14 mouse cellular contexts compared by ENCODE assay signal in the genomic region with DNA sequence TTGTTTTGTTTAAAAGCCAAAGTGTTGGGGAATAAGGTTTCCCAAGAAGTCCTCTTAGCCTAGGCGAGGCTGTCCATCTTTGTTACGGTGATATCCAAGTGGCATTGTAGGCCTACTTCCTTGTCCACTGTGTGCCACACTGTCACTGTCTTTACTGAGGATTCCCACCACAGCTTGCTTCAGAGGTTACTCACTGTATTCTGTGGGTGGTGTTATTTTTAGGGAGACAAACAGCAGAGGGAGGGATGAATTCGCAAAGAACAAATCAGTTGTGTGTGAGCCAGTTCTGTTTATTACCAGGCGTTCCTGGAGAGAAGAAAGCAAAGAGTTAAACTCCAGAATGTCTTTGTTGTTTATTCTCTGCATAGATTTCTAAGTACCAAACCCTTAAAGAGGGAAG.
"Had no signal": no experiment of that assay in that cellular context is flagged by ENCODE, and none has a peak within 500 bp of the region (broad histone marks: within the 10 kb centered on the region; RNA-seq: fewer than 3 reads in every experiment).

No protein-coding gene starts in this region.

- H3K36me3 ChIP-seq: kidney, embryonic 15.5 days; limb, embryonic 13.5 days; midbrain, embryonic 15.5 days; neural tube, embryonic 12.5 days had no signal

- H3K4me3 ChIP-seq: kidney, embryonic 15.5 days; limb, embryonic 13.5 days; midbrain, embryonic 15.5 days; neural tube, embryonic 12.5 days had no signal

- H3K27ac ChIP-seq: kidney, embryonic 15.5 days; limb, embryonic 13.5 days; liver, embryonic 14.5 days; midbrain, embryonic 15.5 days; neural tube, embryonic 12.5 days had no signal

- H3K9me3 ChIP-seq: kidney, embryonic 15.5 days; limb, embryonic 13.5 days; midbrain, embryonic 15.5 days; neural tube, embryonic 12.5 days had no signal

- H3K4me2 ChIP-seq: kidney, embryonic 15.5 days; limb, embryonic 13.5 days; midbrain, embryonic 15.5 days; neural tube, embryonic 12.5 days had no signal

- H3K9ac ChIP-seq: kidney, embryonic 15.5 days; limb, embryonic 13.5 days; liver, embryonic 14.5 days; midbrain, embryonic 15.5 days; neural tube, embryonic 12.5 days had no signal

- DNase-seq: kidney, adult 2 months; kidney, postnatal 36 days; left cerebral cortex, postnatal 4 days; lung, adult 18-20 months; retina, postnatal 1 day; right cerebral cortex, postnatal 4 days; spleen, adult 18-20 months; thymus, adult 2 months; thymus, postnatal 25 days had no signal

- H3K4me1 ChIP-seq: limb, embryonic 13.5 days; neural tube, embryonic 12.5 days had no signal

- H3K27me3 ChIP-seq: kidney, embryonic 15.5 days; limb, embryonic 13.5 days; midbrain, embryonic 15.5 days; neural tube, embryonic 12.5 days had no signal

- ATAC-seq: midbrain, embryonic 15.5 days had no signal
